Mouse (Mus musculus): Measurements from ENCODE around the gene Vtcn1. TPM values are rescaled to one million over a fixed set of nuclear protein-coding genes. Genes with fewer than 3 reads are reported as not detected.
"Not testable (repeated sequence)": the region's sequence is repeated elsewhere in the genome, so short reads cannot be mapped to it uniquely, and the experiment has no call there.

The Vtcn1 gene
- polyA plus RNA-seq, 1 experiment from 2014 or later = 0.37 TPM

DNA sequence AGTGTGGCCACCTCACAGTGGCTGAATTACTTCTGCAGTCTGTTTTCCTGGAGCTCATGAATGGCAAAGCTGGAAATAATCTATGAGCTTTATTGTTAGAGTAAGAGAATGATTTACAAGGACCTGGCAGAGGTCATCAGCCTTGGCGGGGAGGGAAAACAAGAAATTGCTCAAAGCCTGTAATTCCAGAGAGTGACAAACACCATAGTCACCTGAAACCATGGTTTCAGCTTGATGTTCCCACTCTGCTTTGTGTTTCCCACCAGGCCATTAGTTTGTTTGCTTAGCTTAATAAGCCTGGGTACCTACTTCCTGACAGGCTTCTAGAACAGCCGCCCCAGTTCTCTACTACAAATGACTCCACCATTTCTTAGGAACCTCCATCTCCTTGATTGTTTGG is 14.8 kb upstream of the Vtcn1 start:
- Histone ChIP-seq H3K9me3 (replicated peaks) (no peaks in the 10 kb centered on the region), H3K9ac (no peak overlapping the region)
- ATAC-seq (replicated peaks; ENCODE audit: insufficient number of reproducible peaks, insufficient read depth, low FRiP score, low read depth) = no peak

DNA sequence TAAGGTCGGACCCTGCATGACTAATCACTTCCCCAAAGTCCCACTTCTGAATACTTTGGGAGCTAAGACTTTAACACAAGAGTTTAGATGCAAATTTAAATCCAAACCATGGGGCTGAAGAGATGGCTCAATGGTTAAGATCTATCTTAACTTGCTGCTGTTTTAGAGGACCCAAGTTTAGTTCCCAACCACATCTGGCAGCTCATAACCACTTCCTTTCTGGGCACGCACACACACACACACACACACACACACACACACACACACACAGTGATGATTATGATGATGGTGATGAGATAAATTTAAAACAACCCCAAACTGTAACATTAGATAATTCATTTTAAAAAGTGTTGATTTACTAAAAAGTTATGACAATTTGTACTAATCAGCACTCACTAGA is 13.4 kb upstream of the Vtcn1 start:
- Histone ChIP-seq H3K36me3 (no peaks in the 10 kb centered on the region), H3K27me3 (no peaks in the 10 kb centered on the region), H3K27ac (no peak overlapping the region), H3K4me3 (no peak overlapping the region), H3K9ac (no peak overlapping the region), H3K4me1 (replicated peaks) (no peaks in the 10 kb centered on the region), H3K4me2 (no peak overlapping the region), H3K9me3 (replicated peaks) (no peaks in the 10 kb centered on the region)
- WGBS = 70% methylated on average over 2 of the region's 2 CpGs
- ATAC-seq (replicated peaks; ENCODE audit: insufficient number of reproducible peaks, insufficient read depth, low FRiP score, low read depth) = no peak

More for the DNA sequence above, 14.8 kb upstream of the Vtcn1 start:
- Histone ChIP-seq H3K27me3 (no peaks in the 10 kb centered on the region), H3K36me3 (no peaks in the 10 kb centered on the region), H3K4me2 (no peak overlapping the region), H3K27ac (no peak overlapping the region), H3K4me3 (no peak overlapping the region), H3K4me1 (replicated peaks) (peaks cover 6% of the 10 kb centered on the region; the same call in 1 of the 2 replicates)
- WGBS = 77% methylated on average over 2 of the region's 2 CpGs

- ATAC-seq (replicated peaks; ENCODE audit: insufficient number of reproducible peaks, insufficient read depth, low FRiP score, low read depth); H3K4me3 ChIP-seq: not testable (repeated sequence)
Observed at GRCm38 (mm10) chr3:100815490-100815889, 9.8 kb upstream of the Vtcn1 start.

GRCm38 (mm10) chr3:100818709-100819108 is 6.5 kb upstream of the Vtcn1 start:
- no peak overlapping the region for H3K9ac ChIP-seq
- no peak overlapping the region for H3K4me2 ChIP-seq
- 0 out of 2 replicates have a peak, but pooled peaks cover 2% of the 10 kb centered on the region for H3K4me1 ChIP-seq (replicated peaks)
- no peak for ATAC-seq (replicated peaks; ENCODE audit: insufficient number of reproducible peaks, insufficient read depth, low FRiP score, low read depth)
- H3K27me3 ChIP-seq = no peaks in the 10 kb centered on the region
- no peak overlapping the region for H3K27ac ChIP-seq
- H3K4me3 ChIP-seq = no peak overlapping the region
- WGBS = 70% methylated on average over 4 of the region's 4 CpGs
- no peaks in the 10 kb centered on the region for H3K36me3 ChIP-seq
- no peaks in the 10 kb centered on the region for H3K9me3 ChIP-seq (replicated peaks)

More at GRCm38 (mm10) chr3:100815490-100815889, 9.8 kb upstream of the Vtcn1 start:
- not testable (repeated sequence) for H3K27ac ChIP-seq; H3K9me3 ChIP-seq (replicated peaks); H3K4me2 ChIP-seq; H3K36me3 ChIP-seq; H3K9ac ChIP-seq; H3K27me3 ChIP-seq; H3K4me1 ChIP-seq (replicated peaks)
- WGBS = 48% methylated on average over 1 of the region's 1 CpGs

DNA sequence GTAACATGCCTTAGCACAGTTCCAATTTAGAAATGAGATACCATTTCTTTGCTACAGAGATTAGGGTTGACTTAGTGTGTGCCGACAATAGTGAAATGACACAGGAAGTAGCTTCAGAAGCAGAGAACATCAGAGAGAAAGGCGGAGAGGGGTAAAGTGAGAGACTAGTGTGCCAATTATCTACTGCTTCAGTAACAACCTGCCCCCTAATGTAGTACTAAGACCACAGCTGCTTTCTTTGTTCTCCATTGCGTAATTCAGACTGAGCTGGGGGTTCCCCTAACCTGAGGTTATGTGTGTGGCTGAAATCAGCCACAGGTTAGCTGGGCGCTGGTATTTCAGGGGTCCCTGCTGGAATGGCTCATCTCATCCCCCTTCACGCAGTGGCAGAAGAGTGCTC is 5.7 kb upstream of the Vtcn1 start:
- ATAC-seq (replicated peaks; ENCODE audit: insufficient number of reproducible peaks, insufficient read depth, low FRiP score, low read depth) = no peak
- H3K4me1 ChIP-seq (replicated peaks) = 0 out of 2 replicates have a peak, but pooled peaks cover 2% of the 10 kb centered on the region
- no peak overlapping the region for H3K27ac ChIP-seq
- no peak overlapping the region for H3K4me3 ChIP-seq
- H3K4me2 ChIP-seq = no peak overlapping the region
- H3K27me3 ChIP-seq = no peaks in the 10 kb centered on the region
- no peaks in the 10 kb centered on the region for H3K36me3 ChIP-seq
- WGBS = 91% methylated on average over 5 of the region's 5 CpGs
- H3K9me3 ChIP-seq (replicated peaks) = no peaks in the 10 kb centered on the region
- H3K9ac ChIP-seq = no peak overlapping the region

DNA sequence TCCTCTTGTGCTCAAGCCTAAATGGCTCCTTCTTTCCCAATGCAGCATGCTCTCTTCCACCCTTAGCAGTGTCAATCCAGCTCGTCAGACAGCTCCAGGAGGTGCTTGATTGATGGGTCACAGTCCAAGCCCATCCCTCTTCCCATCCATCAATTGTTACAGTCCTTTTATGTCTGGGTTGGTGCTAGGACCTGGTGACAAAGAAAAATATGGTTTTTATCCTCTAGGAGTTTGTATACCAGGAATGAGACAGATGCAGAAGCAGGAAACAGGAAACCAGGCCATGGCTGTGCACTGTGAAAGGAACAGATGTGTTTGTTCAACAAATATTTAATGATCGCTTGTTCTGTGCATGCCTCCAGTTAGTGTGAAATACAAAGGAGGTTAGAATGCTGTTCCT is 4.4 kb upstream of the Vtcn1 start:
- Histone ChIP-seq H3K4me3 (no peak overlapping the region), H3K9me3 (replicated peaks) (no peaks in the 10 kb centered on the region), H3K4me1 (replicated peaks) (0 out of 2 replicates have a peak, but pooled peaks cover 2% of the 10 kb centered on the region), H3K4me2 (no peak overlapping the region), H3K27ac (no peak overlapping the region), H3K27me3 (no peaks in the 10 kb centered on the region), H3K9ac (no peak overlapping the region), H3K36me3 (no peaks in the 10 kb centered on the region)
- WGBS = 51% methylated on average over 2 of the region's 2 CpGs
- ATAC-seq (replicated peaks; ENCODE audit: insufficient number of reproducible peaks, insufficient read depth, low FRiP score, low read depth) = no peak

- WGBS = 51% methylated on average over 2 of the region's 2 CpGs
- ATAC-seq (replicated peaks; ENCODE audit: insufficient number of reproducible peaks, insufficient read depth, low FRiP score, low read depth) = no peak
- H3K27ac ChIP-seq = no peak overlapping the region
Observed at GRCm38 (mm10) chr3:100821276-100821675, 4.0 kb upstream of the Vtcn1 start.

GRCm38 (mm10) chr3:100843784-100844183 is 18.5 kb downstream of the Vtcn1 start:
- Histone ChIP-seq H3K9ac (no peak overlapping the region), H3K4me3 (no peak overlapping the region)
- 64% methylated on average over 3 of the region's 3 CpGs for WGBS

More at GRCm38 (mm10) chr3:100821276-100821675, 4.0 kb upstream of the Vtcn1 start:
- H3K27me3 ChIP-seq = no peaks in the 10 kb centered on the region
- no peak overlapping the region for H3K9ac ChIP-seq
- H3K4me2 ChIP-seq = no peak overlapping the region
- 0 out of 2 replicates have a peak, but pooled peaks cover 2% of the 10 kb centered on the region for H3K4me1 ChIP-seq (replicated peaks)
- no peaks in the 10 kb centered on the region for H3K36me3 ChIP-seq
- H3K9me3 ChIP-seq (replicated peaks) = no peaks in the 10 kb centered on the region
- no peak overlapping the region for H3K4me3 ChIP-seq

DNA sequence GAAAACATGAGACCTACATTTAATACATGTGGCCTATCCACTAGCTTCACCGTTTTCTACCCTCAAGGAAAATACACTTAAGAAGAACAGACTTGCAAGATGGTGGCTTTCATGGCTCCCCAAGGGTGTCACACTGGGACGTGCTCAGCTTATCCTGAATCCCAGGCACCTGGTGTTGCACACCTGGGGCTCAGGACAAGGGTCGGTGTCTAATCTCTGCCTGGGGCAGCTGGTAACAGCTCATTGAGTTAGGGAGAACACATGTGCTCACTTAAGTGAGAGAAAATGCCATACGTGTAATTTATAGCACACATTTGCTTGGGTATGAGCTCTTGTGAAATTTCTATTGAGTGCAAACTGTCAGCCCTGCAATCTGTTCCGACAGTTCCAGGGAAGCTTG is 19.1 kb downstream of the Vtcn1 start:
- Histone ChIP-seq H3K4me2 (no peak overlapping the region), H3K9me3 (replicated peaks) (no peaks in the 10 kb centered on the region), H3K36me3 (no peaks in the 10 kb centered on the region), H3K27me3 (no peaks in the 10 kb centered on the region), H3K27ac (no peak overlapping the region), H3K4me1 (replicated peaks) (no peaks in the 10 kb centered on the region), H3K9ac (no peak overlapping the region), H3K4me3 (no peak overlapping the region)
- ATAC-seq (replicated peaks; ENCODE audit: insufficient number of reproducible peaks, insufficient read depth, low FRiP score, low read depth) = no peak
- WGBS = 67% methylated on average over 5 of the region's 5 CpGs

More at GRCm38 (mm10) chr3:100843784-100844183, 18.5 kb downstream of the Vtcn1 start:
- H3K27ac ChIP-seq = no peak overlapping the region
- no peak overlapping the region for H3K4me2 ChIP-seq
- H3K4me1 ChIP-seq (replicated peaks) = no peaks in the 10 kb centered on the region
- no peaks in the 10 kb centered on the region for H3K9me3 ChIP-seq (replicated peaks)
- H3K36me3 ChIP-seq = no peaks in the 10 kb centered on the region
- ATAC-seq (replicated peaks; ENCODE audit: insufficient number of reproducible peaks, insufficient read depth, low FRiP score, low read depth) = no peak
- H3K27me3 ChIP-seq = no peaks in the 10 kb centered on the region

DNA sequence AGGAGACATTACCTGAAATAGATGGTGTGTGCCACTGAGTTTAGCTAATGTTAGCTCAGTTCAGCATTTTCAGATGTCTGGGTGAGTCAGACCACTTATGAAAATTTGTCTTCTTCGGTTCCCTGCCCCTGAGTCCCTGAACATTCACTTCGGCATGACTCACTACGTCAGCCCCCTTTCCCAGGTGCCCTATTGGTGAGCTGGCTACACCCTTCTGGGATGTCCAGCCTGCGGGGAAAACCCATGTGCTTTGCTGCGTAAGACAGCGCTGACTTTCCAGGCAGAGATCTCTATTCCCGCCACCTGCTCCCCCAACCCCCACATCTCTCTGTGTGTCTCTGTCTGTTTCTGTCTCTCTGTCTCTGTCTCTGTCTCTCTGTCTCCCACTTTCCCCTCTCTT is 23.1 kb downstream of the Vtcn1 start:
- ATAC-seq (replicated peaks; ENCODE audit: insufficient number of reproducible peaks, insufficient read depth, low FRiP score, low read depth) = no peak
- no peaks in the 10 kb centered on the region for H3K4me1 ChIP-seq (replicated peaks)
- 84% methylated on average over 7 of the region's 7 CpGs for WGBS

DNA sequence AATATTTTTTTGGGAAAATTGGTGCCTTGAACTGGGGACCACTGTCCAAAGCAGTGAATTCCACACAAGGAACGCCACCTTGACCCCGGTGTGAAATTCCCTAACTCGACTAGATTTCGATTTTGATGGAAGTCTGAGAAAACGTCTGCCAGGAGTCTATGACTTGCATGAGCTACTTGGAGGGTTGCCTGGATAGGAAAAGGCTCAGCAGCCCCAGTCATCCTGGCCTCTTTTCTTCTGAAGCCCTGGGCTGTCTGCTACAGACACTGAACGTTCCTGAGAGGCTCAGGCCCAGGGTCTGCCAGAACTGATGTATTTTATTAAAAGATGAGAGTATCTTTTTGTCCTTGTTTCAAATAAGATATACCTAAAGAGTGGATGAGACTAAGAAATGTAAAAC is 25.2 kb downstream of the Vtcn1 start:
- no peaks in the 10 kb centered on the region for H3K27me3 ChIP-seq
- 71% methylated on average over 6 of the region's 6 CpGs for WGBS

More for the DNA sequence above, 23.1 kb downstream of the Vtcn1 start:
- H3K9me3 ChIP-seq (replicated peaks) = no peaks in the 10 kb centered on the region
- H3K4me3 ChIP-seq = no peak overlapping the region
- no peaks in the 10 kb centered on the region for H3K27me3 ChIP-seq
- no peak overlapping the region for H3K9ac ChIP-seq
- H3K27ac ChIP-seq = no peak overlapping the region
- no peak overlapping the region for H3K4me2 ChIP-seq
- no peaks in the 10 kb centered on the region for H3K36me3 ChIP-seq

DNA sequence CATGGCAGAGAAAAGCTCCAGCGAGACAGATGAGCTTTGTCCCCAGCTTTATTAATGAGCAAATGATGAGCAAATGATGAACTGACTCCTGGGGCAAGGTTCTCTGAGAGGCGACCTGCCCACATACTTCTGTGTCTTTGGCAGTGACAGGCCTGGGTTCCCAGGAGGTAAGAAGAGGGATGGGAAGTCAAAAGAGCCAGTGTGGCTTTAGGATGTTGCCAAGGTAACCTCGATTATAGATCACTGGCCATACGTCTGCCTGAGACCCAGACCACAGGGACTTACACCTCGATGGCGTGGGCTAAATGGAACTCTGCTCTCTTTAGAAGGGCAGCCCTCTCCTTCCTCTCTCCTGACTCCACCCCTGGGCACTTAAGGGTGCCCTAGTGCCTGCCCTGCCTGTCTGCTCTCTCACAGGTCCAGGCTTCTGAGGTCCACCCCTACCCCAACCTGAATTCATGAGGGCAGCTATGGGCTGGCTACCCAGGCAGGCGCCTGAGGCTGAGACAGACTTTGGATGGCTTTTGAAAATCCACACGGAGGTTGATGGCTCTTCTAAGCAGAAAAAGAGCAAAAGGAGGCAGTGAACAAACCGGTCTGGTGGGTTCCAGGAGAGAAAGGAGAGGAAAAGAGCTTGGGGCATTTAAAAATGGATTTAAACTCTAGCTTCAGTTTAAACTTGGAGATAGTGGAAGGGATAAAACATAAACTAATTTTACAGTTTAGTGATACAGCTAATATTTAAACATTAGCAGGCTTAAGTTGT is 31.0 kb downstream of the Vtcn1 start:
- peaks cover 14% of the 10 kb centered on the region for H3K4me1 ChIP-seq (replicated peaks)
- 65% methylated on average over 9 of the region's 9 CpGs for WGBS
- no peak overlapping the region for H3K27ac ChIP-seq
- no peaks in the 10 kb centered on the region for H3K27me3 ChIP-seq
- no peaks in the 10 kb centered on the region for H3K36me3 ChIP-seq
- no peak overlapping the region for H3K4me2 ChIP-seq
- H3K4me3 ChIP-seq = no peak overlapping the region
- H3K9me3 ChIP-seq (replicated peaks) = no peaks in the 10 kb centered on the region
- no peak for ATAC-seq (replicated peaks; ENCODE audit: insufficient number of reproducible peaks, insufficient read depth, low FRiP score, low read depth)
- H3K9ac ChIP-seq = no peak overlapping the region

More for the DNA sequence above, 25.2 kb downstream of the Vtcn1 start:
- Histone ChIP-seq H3K4me3 (no peak overlapping the region), H3K9ac (no peak overlapping the region), H3K27ac (no peak overlapping the region), H3K4me1 (replicated peaks) (no peaks in the 10 kb centered on the region), H3K9me3 (replicated peaks) (no peaks in the 10 kb centered on the region), H3K36me3 (no peaks in the 10 kb centered on the region), H3K4me2 (no peak overlapping the region)
- ATAC-seq (replicated peaks; ENCODE audit: insufficient number of reproducible peaks, insufficient read depth, low FRiP score, low read depth) = no peak

Measured in heart, embryonic 15.5 days (tissue).